Mouse (Mus musculus): Measurements from ENCODE around the gene Olah.
"Not testable (repeated sequence)": the region's sequence is repeated elsewhere in the genome, so short reads cannot be mapped to it uniquely, and the experiment has no call there.

The Olah gene

GRCm38 (mm10) chr2:3397110-3397509 is at the start of gene Olah:
TSS of gene Olah (minus strand) at chr2:3397210.
- not testable (repeated sequence) for DNase-seq (ENCODE audit: low spot score in 2 of 2)

- DNase-seq (ENCODE audit: low spot score in 2 of 2) = no peak
These were observed 49.0 kb upstream of the Olah start for GRCm38 (mm10) chr2:3445984-3446383.

GRCm38 (mm10) chr2:3444206-3444605 is 47.2 kb upstream of the Olah start:
- no peak for DNase-seq (ENCODE audit: low spot score in 2 of 2)

- no peak for DNase-seq (ENCODE audit: low spot score in 2 of 2)
These were observed 40.9 kb upstream of the Olah start for GRCm38 (mm10) chr2:3437956-3438355.

- no peak for DNase-seq (ENCODE audit: low spot score in 2 of 2)
These were observed 38.5 kb upstream of the Olah start for GRCm38 (mm10) chr2:3435369-3436061.

GRCm38 (mm10) chr2:3430956-3431355 is 33.9 kb upstream of the Olah start:
- no peak for DNase-seq (ENCODE audit: low spot score in 2 of 2)

- no peak for DNase-seq (ENCODE audit: low spot score in 2 of 2)
These were observed 27.5 kb upstream of the Olah start for GRCm38 (mm10) chr2:3424579-3424910.

- DNase-seq (ENCODE audit: low spot score in 2 of 2) = peak; percentile 79 to 93
These were observed 27.0 kb upstream of the Olah start, which contains the start of gene Dclre1c for GRCm38 (mm10) chr2:3423841-3424578. TSS of gene Dclre1c (plus strand) at chr2:3424131.

GRCm38 (mm10) chr2:3422548-3422947 is 25.5 kb upstream of the Olah start, which contains the start of gene Meig1:
TSS of gene Meig1 (minus strand) at chr2:3422648.
- DNase-seq (ENCODE audit: low spot score in 2 of 2) = no peak

- no peak for DNase-seq (ENCODE audit: low spot score in 2 of 2)
These were observed 23.1 kb upstream of the Olah start for GRCm38 (mm10) chr2:3420157-3420556.

GRCm38 (mm10) chr2:3418883-3419431 is 21.9 kb upstream of the Olah start:
- peak; percentile 81 to 95 for DNase-seq (ENCODE audit: low spot score in 2 of 2)

- DNase-seq (ENCODE audit: low spot score in 2 of 2) = no peak
These were observed 18.7 kb upstream of the Olah start for GRCm38 (mm10) chr2:3415676-3416075.

GRCm38 (mm10) chr2:3414241-3414640 is 17.2 kb upstream of the Olah start:
- DNase-seq (ENCODE audit: low spot score in 2 of 2) = peak; percentile 47 to 76

- no peak for DNase-seq (ENCODE audit: low spot score in 2 of 2)
These were observed 10.7 kb upstream of the Olah start for GRCm38 (mm10) chr2:3407756-3408155.

- DNase-seq (ENCODE audit: low spot score in 2 of 2) = no peak
These were observed 9.0 kb upstream of the Olah start for GRCm38 (mm10) chr2:3405981-3406380.

GRCm38 (mm10) chr2:3391945-3392344 is 5.1 kb downstream of the Olah start:
- no peak for DNase-seq (ENCODE audit: low spot score in 2 of 2)

GRCm38 (mm10) chr2:3387105-3387860 is 9.7 kb downstream of the Olah start:
- no peak for DNase-seq (ENCODE audit: low spot score in 2 of 2)

GRCm38 (mm10) chr2:3365127-3365526 is 31.9 kb downstream of the Olah start:
- DNase-seq (ENCODE audit: low spot score in 2 of 2) = no peak

- no peak for DNase-seq (ENCODE audit: low spot score in 2 of 2)
These were observed 35.9 kb downstream of the Olah start for GRCm38 (mm10) chr2:3361067-3361466.

GRCm38 (mm10) chr2:3357887-3358286 is 39.1 kb downstream of the Olah start:
- no peak for DNase-seq (ENCODE audit: low spot score in 2 of 2)

GRCm38 (mm10) chr2:3356311-3356710 is 40.7 kb downstream of the Olah start:
- DNase-seq (ENCODE audit: low spot score in 2 of 2) = no peak

- no peak for DNase-seq (ENCODE audit: low spot score in 2 of 2)
These were observed 41.2 kb downstream of the Olah start for GRCm38 (mm10) chr2:3355793-3356192.

Measured in spleen, postnatal 10 days (tissue).